Mouse (Mus musculus): Measurements from ENCODE around the gene Tmem209. TPM values are rescaled to one million over a fixed set of nuclear protein-coding genes. Genes with fewer than 3 reads are reported as not detected.

Tmem209 gene
- polyA plus RNA-seq, 1 experiment: 26.2 TPM

- no peak for DNase-seq (ENCODE audit: low spot score)
Observed at GRCm38 (mm10) chr6:30538240-30538639, 28.7 kb upstream of the Tmem209 start.

DNA sequence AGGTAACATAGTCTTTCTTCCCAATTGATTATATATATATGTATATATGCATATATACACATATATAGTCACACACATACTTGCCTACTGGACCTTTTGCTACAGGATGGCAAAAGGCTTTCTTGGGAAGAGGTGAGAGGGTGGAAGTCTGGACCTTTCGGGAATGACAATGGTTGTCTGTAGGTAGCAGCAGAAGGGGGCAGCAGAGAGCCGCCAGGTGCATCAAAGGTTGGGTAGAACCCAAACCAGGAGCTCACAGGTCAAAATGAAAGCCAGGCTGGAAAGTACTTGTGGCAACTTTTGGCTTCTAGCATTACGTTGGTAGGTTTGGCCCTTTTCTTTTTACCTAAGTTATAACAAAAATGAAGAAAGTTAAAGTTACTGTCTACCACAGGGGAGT is 25.8 kb upstream of the Tmem209 start:
- DNase-seq (ENCODE audit: low spot score): no peak

- DNase-seq (ENCODE audit: low spot score): no peak
Observed at GRCm38 (mm10) chr6:30528800-30529199, 19.2 kb upstream of the Tmem209 start.

- DNase-seq (ENCODE audit: low spot score): no peak
Observed at GRCm38 (mm10) chr6:30526586-30527515, 17.3 kb upstream of the Tmem209 start.

DNA sequence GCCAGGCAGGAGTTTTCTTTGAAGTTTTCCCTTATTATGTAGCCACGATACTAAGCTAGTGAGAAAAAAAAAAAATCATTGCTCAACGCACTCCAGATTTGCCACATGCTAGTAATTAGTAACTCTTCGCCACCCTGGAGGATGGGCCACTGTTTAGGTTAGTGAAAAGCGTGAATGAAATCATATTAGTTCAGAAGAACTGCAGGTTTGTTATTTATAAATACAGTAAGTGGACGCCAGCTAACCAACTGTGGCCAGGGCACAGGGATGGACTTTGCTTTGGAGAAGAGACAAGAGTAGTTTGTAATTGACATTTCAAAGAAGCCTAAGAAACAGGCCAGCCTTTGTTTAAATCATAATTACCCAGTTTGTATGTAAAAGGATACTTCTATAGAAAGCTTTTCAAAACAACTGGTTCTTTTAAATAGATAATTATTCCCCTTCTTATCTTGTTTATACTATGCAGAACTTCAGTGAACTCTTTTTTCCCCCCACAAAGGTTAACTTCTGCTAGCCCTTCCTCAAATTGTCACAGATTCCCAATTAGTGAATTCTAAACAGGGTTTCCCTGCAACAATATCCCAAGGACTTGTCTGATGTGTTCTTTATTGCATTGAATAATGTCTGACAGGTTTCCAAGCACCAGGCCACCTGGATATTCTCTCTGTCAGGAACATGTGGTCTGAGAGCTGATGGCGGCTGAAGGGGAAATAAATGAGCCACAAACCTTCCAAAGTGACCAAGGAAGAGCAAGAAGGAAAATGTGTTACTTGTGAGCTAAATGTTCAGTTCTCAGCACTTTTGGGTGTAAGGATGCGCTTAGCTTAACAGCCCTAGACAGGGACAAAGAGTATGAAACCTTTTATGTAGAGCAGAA is 16.1 kb upstream of the Tmem209 start:
- DNase-seq (ENCODE audit: low spot score): no peak

DNA sequence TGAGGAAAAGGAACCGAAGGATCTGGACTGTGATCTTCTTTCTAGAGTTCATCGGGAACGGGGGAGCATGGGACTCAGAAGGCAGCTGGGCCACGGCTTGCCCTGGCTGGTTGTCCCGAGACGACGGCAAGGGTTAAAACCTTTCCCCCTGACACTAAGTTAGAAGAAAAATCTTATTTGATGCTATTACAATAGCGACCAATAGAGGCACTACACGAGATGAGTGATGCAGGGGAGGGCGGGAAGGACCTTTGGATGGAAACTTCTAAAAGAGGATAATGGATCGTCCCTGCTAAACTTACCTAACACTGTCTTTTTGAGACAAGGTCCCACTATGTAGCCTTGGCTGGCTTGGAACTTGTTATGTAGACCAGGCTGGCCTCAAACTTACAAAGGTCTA is 10.8 kb upstream of the Tmem209 start:
- no peak for DNase-seq (ENCODE audit: low spot score)

DNA sequence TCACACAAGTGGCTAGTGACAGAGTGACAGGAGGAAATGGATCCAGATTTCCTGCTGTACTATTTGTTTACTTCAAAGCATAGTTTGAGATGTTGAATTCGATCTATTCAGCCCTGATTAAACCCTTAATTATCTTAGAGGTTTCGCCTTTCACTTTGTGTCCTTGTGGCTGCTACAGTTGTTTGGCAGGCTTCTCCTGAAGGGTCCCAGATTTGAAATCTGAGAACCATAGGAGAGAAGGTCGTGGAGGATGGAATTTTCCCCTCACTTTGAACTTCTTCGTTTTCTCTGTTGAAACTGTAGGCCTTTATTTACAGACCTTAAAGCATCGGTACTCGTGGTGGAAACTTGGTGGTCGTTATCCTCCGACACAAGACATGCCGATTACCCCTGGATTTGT is 4.7 kb upstream of the Tmem209 start:
- DNase-seq (ENCODE audit: low spot score): no peak

DNA sequence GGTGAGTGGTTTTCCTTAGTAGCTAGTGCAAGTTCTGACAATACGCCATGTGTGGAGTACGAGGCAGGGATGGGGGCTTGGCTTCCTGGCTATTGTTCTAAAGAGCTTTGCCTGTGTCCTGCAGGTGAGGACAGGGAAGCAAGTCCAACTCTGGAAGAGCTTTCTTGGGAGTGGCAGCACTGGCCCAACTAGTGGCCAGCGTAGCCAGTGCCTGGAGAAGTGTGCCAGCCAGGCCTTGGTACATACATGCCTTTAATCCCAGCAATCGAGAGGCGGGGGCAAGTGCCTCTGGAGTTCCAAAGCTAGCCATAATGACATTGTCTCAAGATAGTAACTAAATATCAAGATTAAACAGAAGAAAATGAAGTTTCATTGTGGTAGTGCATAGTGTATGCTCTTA is 708 bp upstream of the Tmem209 start:
- no peak for DNase-seq (ENCODE audit: low spot score)

- DNase-seq (ENCODE audit: low spot score): no peak
Observed at GRCm38 (mm10) chr6:30508824-30509223, 759 bp downstream of the Tmem209 start.

DNA sequence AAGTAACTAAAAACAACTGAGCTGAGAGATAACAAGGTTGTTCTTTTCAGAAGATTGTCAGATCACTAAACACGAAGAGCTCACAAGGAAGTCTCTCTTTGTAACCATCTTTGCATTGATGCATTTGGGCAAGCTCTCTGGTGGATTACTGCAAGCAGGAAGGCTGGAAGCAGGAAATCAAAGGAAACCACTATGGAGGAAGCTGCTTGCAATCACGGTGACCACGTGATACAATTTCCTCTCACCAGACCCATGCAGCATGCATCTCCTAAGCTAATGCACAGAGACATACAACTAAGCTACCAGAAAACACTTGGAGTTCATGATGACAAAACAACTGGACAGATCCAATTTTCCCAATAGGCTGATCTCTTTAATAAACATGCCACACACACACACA is 10.5 kb downstream of the Tmem209 start:
- DNase-seq (ENCODE audit: low spot score): no peak

DNA sequence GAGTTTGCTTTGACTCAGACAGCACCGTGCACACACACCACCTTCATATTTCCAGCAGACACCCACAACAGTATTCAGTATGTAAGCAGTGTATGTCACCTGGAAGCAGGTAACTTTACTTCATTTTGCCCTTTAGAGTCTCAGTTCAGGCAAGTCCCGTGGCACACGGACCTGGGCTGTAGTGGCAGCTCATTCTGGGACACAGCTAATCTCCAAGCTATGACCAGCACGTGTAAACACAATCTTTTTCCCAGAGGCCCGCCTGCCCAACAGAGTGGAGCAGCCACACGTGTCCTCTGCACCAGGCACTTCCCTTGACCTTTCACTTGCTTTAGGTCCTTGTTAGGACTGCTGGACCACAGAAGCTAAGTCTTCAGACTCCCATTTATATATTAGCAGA is 23.1 kb downstream of the Tmem209 start:
- DNase-seq (ENCODE audit: low spot score): no peak

DNA sequence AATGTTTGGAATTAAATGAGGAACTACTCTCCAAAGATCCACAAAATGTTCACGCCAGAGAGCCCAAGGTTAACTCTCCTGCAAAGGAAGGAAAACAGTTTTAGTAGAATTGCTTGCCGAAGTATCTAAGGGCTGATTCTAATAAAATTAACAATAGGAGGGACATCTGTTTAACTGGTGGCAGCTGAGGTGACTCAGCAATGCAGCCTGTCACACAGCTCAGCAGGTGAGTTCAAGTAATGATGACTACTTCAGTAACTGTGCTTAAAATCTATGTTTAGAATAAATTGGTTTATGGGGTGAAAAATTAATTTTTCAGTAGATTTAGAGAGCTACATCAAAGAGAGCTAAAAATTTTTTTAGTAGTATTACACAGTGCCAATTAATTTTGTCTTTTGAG is 26.7 kb downstream of the Tmem209 start:
- no peak for DNase-seq (ENCODE audit: low spot score)

- no peak for DNase-seq (ENCODE audit: low spot score)
Observed at GRCm38 (mm10) chr6:30479418-30479817, 30.2 kb downstream of the Tmem209 start.

- no peak for DNase-seq (ENCODE audit: low spot score)
Observed at GRCm38 (mm10) chr6:30477784-30478183, 31.8 kb downstream of the Tmem209 start.

DNA sequence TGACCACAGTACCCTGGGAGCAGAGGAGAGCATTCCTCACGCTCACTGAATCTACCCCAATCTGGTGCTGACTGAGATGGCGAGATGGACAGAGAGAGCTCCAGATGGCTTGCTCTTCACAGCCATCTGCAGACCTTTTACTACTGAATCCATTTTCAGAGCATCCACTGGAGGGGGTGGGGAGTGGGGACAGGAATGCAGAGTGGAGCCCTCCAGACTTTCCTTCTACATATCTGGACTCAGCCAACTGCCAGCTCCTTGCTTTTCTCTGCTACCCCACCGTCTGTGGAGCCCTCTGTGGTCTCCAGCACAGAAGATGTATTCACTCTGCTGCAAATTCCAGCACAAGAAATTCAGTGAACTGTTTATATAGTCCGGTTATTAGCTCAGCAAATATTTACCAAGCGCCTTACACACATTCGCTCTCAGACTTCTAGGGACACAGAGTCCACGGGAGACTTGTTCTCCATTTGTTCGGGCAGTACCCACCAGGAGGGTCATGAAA is 32.3 kb downstream of the Tmem209 start:
- DNase-seq (ENCODE audit: low spot score): no peak

GRCm38 (mm10) chr6:30476025-30476765 is 33.4 kb downstream of the Tmem209 start:
- DNase-seq (ENCODE audit: low spot score): no peak

- DNase-seq (ENCODE audit: low spot score): no peak
Observed at GRCm38 (mm10) chr6:30471706-30472105, 37.9 kb downstream of the Tmem209 start.

DNA sequence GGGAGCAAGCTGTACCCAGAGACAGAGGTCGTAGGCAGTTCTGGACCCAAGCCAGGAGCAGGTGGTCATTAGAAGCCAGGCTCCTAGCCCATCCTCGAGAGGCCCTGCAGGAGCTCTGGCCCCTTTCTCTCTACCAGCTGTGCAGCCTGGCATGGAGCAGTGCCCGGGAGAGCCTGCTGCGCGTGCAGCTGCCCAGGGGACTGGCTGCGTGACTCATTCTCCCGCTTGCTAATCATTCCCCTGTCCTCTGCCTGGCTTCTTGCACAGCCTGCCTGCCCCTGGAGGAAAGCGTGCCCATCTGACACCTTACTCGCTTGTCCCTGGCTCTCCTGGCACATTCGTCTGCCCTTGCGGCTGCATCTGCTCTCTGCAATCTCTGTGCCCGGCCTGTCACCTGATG is 40.2 kb downstream of the Tmem209 start:
- DNase-seq (ENCODE audit: low spot score): no peak

- DNase-seq (ENCODE audit: low spot score): no peak
Observed at GRCm38 (mm10) chr6:30468684-30469083, 40.9 kb downstream of the Tmem209 start.

DNA sequence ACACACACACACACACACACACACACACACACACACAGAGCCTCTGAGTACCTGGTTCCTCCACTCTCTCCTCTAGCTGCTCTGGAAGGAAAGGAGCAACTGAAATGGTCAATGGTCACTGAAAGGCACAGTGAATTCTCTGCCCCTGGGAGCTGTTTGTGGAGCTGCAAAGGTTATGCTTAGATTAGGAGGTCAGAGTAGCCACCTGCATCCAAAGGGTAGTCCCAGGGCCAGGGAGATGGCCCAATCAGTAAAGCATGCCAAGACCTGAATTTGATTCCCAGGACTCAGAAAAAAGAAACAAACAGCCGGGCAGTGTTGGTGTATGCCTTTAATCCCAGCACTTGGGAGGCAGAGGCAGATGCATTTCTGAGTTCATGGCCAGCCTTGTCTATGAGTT is 41.5 kb downstream of the Tmem209 start:
- no peak for DNase-seq (ENCODE audit: low spot score)

GRCm38 (mm10) chr6:30465586-30465985 is 44.0 kb downstream of the Tmem209 start:
- DNase-seq (ENCODE audit: low spot score): no peak

GRCm38 (mm10) chr6:30462822-30463221 is 46.8 kb downstream of the Tmem209 start:
- DNase-seq (ENCODE audit: low spot score): no peak
